Mouse (Mus musculus) left cerebral cortex, adult 18-20 months (tissue): ENCODE measurements around the gene Cep350. TPM values are rescaled to one million over a fixed set of nuclear protein-coding genes. Genes with fewer than 3 reads are reported as not detected.

ENCODE experiments used
- DNase-seq, 2 experiments: peaks; one replicate each; pipeline ENCODE4 v3.0.0; 2021 to 2022; ENCODE audit warnings: low spot score in 2 of 2, mixed read lengths in 1 of 2
- long read RNA-seq, 2 experiments: library from polyadenylated mRNA; stranded (forward); transcript quantifications; one replicate each; pipeline ENCODE4 v2.0.0; 2021
- total RNA-seq, 2 experiments: library from RNA; stranded (reverse); gene quantifications; 2 replicates each; pipeline ENCODE4 v1.2.3; 2021

The Cep350 gene
- 10 to 100 TPM; 47.9 to 53.9 TPM for total RNA-seq
- long read RNA-seq, experiment 1, partial matches to known transcripts = 1 of 3 reads
- long read RNA-seq, experiment 1, other reads (novel, unspliced or antisense) = 1 of 3 reads
- long read RNA-seq, experiment 2, partial matches to known transcripts = 0 of 4 reads
- long read RNA-seq, experiment 2, other reads (novel, unspliced or antisense) = 4 of 4 reads

DNA sequence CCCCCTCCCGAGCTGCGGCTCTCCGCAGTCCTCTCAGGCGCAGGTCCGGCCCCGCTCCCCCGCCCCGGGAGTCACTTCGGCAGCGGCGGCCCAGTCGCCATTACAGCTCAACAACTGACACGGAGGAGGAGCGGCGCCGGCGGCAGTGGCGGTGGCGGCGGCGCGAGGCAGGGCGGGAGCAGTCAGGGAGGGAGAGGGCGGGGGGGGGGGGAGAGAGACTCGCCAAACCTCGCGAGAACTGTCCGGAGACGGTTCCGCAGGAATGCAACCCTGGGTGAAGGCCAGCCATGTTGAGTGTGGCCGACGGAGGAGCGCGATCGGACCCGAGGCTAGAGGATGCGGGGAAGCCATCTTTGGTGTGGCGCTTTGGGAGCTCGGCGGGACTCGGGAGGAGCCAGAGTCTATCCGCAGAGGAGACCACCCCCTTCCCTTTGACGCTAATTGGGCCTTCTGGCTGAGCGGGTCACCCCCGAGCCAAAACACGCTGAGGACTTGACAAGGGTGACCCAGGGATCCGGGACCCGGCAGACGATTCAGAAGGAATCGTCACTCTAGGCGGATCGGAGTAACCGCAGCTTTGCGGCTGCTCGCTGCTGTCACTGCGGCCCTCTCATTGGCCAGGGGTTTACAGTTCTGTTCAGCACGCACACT lies at the start of gene Cep350:
Gene Cep350, minus strand, starts transcription at position 188 of the 651 bp plus-strand sequence.
- peak; percentile 96 to 97 for DNase-seq

DNA sequence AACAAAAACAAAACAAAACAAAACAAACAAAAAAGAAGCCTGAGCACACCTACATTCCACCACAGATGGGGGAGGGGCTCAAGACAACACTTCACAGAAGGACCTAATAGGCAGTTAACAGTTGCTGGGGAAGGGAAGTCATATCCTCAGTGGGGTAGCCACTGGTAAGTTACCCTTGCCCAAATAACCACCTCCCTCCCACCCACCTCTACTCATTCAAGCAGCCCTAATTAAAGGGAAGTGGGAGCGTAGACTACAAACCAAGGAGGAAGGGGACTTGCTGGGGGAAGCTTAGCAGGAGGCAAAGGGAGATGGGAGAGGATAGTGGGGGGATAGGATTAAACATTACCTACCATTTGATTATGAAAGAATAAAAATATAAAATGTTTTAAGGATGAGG lies 47.3 kb upstream of the Cep350 start:
- DNase-seq = no peak

DNA sequence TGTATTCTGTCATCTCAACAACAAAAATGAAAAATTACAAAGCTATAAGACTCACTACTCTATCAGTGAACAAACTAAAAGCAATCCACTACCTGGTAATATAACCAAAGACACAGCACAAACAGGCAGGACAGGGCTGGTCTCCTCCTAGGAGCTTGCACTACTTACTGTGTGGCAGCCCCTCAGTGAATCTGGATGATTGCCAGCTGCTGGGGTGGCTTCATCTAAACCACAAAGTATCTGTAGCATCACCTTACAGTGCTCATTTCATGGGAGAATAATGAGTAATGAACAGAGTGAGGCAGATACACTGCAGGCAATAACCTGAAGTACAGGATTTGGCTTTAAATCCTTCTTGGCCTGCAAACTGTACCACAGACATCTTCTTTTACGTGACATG lies 46.7 kb upstream of the Cep350 start:
- no peak for DNase-seq

DNA sequence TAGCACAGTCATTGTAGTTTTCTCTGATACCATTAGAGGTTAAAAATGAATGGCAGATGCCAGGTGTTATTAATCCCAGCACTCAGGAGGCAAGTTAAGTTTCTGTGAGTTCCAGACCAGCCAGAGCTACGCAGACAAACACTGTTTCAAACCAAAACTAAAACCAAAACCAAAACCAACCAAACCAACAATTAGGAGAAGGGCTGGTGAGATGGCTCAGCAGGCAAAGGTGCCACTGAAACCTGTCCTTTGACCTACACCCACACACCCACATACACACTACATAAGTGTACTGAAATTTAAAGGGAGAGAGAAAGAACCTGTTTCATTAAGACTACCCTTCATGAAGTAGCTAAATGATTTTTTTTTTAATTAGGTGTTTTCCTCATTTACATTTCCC lies 35.9 kb upstream of the Cep350 start:
- DNase-seq = no peak

DNA sequence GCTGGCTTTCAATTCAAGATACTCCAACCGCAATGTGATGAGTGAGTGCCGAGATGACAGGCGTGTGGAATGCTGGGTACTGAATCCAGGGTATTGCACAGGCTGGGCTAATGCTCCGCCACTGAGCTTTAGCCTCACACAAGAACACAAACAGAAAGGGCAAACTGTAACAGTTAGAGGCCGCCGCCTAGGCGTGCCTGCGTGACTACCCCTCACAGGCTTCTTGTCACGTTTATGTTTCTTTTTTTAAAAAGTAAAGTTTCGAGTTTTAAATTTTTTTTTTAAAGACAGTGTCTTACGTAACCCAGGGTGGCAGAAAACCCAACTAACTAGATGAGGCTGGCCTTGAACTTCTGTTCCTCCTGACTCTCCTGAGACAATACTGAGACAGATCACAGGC lies 32.9 kb upstream of the Cep350 start:
- DNase-seq = no peak

DNA sequence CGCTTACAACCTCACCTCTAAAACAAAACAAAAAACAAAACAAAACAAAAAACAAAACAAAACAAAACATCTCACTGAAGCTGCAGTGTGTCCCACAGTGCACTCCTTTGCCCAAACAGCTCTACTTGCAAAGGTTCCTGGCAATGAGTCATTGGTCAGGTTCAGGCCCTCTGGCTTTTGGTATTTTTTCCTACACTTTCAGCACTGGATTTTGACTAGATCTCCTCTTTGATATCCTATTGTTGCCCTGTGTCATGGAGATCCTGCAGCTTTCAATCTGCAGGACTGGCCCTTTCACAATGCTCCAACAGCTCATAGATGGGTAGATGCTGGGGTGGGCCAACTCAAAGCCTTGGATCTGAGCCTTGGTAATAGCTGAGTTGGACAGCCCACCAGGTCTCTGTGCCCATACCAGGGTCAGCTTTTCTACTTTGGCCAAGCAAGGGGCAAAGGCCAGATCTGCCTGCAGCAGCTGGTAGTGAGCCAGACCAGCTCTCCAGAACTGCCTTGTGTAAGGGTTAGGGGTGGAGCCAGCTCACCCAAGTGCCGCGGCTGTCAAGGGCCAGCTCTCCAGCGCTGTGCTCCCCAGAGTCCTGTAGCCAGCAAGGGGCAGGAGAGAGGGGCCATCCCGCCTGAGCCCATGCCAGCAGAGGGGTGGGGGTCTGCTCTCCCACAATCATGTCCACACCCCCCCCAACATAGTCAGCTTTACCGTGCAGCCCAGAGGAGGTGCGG lies 30.3 kb upstream of the Cep350 start:
- no peak for DNase-seq

DNA sequence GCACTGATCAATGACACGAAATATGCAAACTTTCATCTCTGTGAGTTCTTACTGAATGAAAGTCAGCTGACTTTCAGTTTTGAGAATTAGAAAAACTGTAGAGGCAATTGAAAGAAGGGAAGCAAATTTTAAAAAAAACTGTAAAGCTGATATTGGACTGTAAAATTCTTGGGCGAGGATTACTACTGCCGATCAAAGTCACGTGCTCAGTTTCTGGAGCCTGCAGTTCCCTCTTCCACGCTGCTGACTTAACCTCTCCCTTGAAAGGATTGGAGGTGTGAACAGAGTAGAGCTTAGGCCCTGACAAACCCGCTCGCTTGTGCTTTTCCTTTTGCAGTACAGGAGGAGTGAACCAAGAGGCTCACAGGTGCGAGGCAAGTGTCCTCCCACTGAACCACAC lies 29.3 kb upstream of the Cep350 start:
- DNase-seq = no peak

DNA sequence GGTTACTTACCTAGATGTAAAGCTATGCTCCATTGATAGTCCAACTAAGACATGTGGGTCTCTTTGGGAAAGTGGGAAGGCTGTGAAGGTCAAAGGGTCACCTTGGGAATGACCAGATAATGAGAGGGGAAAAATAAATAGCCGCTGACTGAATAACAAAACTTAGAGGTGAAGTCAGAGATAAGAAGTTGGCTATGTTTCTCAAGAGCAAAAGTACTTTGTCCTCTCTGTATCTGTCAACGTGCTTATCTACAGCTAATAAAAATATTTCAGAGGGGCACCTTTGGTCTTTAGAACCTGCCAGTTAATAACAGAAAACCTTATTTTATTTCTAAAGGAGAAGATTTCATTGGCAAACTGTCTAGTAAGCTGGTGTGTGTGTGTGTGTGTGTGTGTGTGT lies 22.6 kb upstream of the Cep350 start:
- DNase-seq = no peak

DNA sequence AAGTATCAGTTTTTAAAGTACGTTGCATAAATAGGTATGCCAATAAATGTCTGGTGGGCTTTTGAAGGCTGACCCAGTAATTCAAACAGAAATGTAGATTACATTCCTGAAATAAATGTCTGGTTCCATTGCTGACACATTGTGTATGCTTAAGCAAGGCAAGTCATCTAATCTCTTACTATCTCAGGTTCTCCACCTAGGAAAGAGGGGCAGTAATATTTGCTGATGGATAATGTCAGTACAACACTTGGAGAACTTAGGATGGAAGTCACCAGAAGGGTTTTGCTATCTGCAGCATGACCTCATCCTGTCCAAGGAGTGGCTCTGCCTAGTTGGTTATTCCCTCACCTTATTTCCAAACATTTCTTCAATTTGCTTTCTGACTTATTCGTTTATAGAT lies 21.5 kb upstream of the Cep350 start:
- no peak for DNase-seq

DNA sequence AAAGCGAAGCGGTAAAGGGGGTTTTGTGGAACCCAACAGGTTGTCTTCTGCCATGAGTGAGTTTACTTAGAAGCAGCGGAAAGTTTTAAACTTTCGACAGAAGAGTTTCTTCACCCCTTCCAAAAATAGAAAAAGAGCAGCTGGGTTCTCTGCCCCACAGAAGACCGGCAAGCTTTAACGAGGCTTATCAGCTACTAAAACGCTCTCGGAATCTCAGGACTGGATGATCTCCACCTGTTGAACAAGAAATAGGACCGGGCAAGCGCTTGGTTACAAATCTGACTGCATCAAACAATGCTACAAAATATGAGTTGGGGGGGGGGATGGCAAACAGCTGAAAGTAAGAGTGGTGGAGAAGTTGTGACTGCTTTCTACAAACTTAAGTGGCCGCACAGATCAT lies 17.3 kb upstream of the Cep350 start:
- no peak for DNase-seq

DNA sequence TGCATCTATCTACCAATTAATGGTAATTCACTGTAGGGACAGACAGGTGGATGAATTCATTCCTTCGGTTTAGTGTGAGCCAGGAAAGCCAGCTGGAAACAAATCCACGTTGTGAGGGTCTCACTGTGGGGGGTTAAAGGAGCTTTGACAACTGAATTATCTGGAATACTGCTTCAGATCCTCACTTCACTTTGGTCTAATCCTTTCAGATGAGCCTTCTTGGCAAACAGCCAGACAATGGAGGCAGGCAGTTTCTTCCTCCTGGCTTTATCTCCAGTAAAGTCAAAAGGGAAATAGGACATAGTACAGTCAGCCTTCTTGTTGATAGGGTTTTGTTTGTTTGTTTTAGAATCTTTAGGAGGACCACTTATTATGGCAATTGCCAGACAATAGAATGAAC lies 16.3 kb upstream of the Cep350 start:
- no peak for DNase-seq

DNA sequence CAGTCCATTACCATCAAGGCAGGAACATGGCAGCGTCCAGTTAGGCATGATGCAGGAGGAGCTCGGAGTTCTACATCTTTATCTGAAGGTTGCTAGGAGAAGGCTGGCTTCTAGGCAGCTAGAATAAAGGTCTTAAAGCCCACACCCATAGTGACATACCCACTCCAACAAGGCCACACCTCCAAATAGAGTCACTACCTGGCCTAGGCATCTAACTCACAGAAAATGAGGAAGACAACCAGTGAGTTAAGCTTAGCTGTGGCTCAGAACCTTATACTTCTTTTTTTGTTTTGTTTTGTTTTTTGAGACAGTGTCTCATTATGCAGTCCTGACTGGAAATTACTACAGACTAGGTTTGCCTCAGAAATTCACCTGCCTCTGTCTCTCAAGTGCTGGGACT lies 14.6 kb upstream of the Cep350 start:
- no peak for DNase-seq

DNA sequence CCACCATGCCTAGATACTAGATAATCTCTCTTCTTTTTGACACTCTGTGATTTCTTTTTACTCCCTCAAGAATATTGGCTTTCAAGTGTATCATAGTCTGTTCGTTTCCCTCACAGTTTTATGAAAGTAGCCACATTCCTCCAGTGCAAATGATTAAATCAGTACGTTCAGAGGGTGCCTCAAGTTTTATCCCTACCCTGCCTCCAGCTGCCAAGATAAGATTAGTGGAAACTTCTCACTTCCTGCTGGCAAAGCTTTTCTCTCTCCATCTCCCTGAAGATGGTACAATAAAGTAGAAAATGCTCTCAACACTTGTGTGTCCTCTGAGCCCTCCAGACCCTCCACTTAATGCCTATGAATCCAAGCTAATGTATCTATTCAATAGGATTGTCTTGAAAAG lies 1.9 kb upstream of the Cep350 start:
- DNase-seq = no peak

DNA sequence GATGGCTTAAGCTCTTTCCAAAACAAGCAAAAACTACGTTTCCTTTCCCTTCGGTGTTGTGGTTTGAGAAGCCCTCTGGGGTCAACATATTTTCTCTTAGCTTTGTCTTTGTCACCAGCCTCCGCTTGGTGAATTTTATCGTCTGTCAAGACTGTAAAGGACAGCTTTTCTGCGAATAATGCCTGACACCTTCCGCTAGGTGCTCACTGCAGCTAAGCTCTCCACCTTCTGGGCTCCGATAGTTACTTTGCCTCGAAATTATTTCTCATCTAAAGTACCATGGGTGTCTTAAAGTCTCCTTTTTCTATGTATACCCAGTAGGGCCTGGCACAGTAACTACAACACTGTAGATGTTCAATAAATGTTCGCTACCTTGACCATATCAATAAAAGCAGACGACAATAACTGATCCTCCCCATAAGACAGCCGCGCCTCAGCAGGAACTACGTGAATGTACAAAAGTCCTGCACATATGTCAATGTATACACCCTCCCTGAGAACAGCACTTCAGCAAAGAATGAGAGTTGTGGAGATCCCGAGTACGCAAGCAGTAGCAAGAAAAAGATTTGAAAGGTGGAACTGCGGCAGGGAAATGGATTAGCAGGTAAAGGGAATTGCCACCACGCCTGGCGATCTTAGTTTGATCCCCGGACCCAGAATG lies 794 bp upstream of the Cep350 start:
- DNase-seq = peak; percentile 7 to 20

DNA sequence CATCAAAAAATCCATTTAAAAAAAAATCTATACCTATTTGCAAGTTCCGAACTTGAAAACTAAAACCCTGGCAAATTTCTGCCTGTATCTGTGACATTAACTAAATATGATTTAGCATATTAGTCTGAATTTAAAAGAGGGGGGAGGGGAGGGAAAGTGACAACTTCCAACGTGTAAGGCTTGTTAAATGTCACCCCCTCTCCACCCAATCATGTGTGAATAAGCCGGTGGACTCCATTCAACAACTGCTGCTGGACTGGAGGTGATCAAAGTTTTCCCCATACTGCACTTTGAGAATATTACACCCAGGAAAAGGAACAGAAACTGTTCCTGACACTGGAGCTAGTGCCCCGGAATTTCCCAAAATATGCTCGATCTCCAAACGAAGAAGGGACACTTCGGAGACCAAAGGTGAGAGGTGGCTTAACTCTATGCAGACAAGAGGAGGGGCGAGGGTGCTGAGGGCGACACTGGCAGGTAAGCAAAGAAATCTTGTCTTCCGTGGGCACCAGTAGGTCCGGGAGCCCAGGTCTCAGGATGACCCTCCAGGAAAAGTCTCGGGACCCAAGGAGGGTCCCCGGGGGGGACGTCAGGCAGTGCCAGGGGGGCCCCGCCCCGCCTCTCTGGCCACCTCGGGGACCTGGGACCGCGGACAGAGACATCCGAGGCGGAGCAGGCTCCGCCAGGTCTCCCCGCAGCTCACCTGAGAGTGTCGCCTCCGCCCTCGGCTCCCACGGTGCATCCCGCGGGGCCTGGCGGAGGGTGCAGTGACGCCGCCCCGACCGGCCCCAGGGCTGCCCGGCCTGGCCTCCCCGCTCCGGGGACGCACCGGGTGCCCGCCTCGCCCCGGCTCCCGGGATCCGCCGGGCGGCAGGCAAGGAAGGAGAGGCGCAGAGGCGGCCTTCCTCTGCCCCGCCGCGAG lies 648 bp downstream of the Cep350 start:
- no peak for DNase-seq

DNA sequence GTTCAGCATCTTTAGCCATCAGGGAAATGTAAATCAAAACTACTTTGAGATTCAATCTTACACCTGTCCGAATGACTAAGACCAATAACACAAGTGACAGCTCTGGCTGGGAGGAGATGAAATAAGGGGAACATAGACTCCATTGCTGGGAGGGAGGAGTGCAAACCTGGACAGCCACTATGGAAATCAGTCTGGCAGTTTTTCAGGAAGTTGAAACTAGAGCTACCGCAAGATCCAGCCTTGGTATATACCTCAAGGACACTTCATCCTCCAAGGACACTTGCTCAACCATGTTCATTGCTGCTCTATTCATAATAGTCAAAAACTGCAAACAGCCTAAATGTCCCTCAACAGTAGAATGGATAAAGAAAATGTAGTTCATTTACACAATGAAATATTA lies 23.9 kb downstream of the Cep350 start:
- DNase-seq = no peak

DNA sequence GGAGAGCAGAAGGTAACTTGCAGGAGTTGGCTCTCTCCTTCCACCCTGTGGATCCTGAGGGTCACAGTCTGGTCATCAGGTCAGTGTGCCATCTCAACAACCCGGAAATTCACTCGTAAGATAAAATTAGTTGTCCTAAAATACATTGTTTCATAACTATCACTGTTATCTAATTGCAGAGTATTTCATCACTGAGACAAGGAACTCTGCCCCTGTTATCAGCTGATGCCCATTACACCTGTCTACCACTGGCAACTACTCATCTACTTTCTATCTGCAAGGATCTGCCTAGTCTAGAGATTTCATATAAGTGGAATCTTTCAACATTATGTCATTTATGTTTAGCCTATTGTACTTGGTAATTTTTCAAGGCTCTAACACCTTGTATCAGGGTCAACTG lies 28.7 kb downstream of the Cep350 start:
- DNase-seq = no peak

DNA sequence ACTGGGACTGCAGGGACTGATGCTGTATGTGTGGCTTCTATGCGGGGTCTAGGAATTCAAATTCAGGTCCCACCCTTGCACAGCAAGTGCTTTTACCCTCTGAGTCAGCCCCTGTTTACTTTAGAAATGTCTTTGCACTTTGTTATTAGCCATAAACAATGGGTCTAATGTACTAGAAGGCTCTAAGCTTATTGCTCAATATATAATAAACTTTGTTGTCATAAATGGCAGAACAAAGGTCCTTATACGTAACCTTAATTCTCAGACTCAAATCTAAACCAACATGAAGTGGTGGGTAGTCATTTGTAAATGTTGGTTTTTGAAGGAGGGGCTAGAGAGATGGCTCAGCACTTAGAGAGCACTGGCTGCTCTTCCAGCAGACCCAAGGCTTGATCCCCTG lies 35.6 kb downstream of the Cep350 start:
- DNase-seq = no peak

DNA sequence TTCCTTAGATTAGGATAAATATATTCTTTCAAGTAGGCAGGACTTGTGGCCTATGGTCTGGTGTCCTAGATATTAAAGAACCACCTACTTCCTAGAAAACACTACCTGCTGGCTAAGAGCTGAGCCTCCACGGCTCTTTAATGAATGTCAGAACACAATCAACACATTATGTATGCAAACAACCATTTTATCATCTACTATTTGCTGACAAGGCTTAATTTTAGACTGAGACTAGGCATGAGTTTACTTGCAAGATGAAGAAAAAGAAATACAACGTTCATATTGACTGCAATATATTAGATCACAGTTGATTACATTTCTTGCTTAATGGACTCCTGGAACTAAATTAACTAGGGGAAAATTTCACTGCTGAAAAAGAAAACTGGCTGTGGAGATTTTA lies 38.4 kb downstream of the Cep350 start:
- no peak for DNase-seq

DNA sequence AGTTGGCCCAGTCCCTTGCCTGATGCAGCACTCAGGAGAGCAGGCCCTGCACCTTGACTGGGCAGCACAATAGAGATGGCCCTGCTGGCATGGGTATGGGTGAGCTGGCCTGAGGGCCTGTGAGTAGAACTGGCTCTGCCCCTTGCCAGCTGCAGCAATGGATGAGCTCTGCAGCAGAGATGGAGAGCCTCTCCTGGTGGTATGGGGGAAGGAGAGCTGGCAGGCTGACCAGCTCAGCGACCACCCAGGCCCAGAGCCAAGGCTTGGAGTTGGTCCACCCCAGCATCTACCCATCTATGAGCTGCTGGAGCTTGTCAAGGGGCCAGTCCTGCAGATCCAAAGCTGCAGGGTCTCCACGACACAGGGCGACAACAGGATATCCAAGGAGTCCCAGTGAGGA lies 69.5 kb downstream of the Cep350 start:
- no peak for DNase-seq

DNA sequence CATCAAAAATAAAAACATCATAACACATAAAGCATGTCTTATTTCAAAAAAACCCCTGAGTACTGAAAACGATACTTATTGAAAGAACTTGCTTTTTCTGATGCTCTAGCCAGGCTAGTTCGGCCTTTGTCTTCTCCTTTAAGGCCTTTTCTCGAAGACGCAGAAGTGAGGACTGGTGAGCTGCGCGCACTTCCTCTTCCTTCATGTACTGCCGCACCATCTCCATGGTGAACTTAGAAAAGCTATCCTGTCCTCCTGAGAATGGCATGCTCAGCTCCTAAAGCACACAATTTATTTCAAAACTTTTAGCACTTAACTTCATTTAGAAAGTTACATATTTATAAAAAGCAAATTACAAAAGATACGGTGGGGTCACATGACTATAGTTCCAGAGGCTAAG lies 71.7 kb downstream of the Cep350 start:
- no peak for DNase-seq
